Mouse (Mus musculus): Measurements from ENCODE around the gene Il9r.

GRCm38 (mm10) chr11:32233895-32234294, 33.8 kb upstream of the Il9r start:
- no peak for TF ChIP-seq EP300 (IDR thresholded peaks at IDR 0.05; ENCODE audit: low read depth)
- no peak for TF ChIP-seq CTCF (IDR thresholded peaks at IDR 0.05; ENCODE audit: low read depth)

Measured in liver, embryonic 14.5 days (tissue).